Mouse (Mus musculus): ENCODE measurements around the gene Ddo.

GRCm38 (mm10) chr10:40698652-40699051, 68.8 kb downstream of the Ddo start:
- no peak for TF ChIP-seq CTCF (conservative IDR thresholded peaks at IDR 0.05; ENCODE audit: low read length)
- TF ChIP-seq NANOG (IDR thresholded peaks at IDR 0.05; ENCODE audit: borderline replicate concordance, low read length) = no peak
- no peak for TF ChIP-seq POU5F1 (IDR thresholded peaks at IDR 0.05; ENCODE audit: borderline replicate concordance, low read length)

Data from E14TG2a.4 (cell line).